Mouse (Mus musculus) thymus, adult 2 months (tissue): ENCODE measurements at regions not wholly inside any gene's neighbourhood (a gene's known extent, or its start where the extent isn't known, plus 50 kb on each side); places are given as distances from the start of the nearest gene placed in this dataset.

Experiments
- CTCF ChIP-seq: fragments of 200-500 bp; IDR thresholded peaks from 2 replicates; pipeline ENCODE4 v1.5.1; 2012; ENCODE audit warnings: mild to moderate bottlenecking, control low read depth, low read length, moderate library complexity, borderline replicate concordance; ENCODE audit not compliant: control insufficient read depth, poor library complexity, insufficient read depth; ENCODE audit errors: extremely low read depth
- POLR2A ChIP-seq: fragments of 200-500 bp; IDR thresholded peaks from 2 replicates; pipeline ENCODE4 v1.6.1; 2012; ENCODE audit warnings: mild to moderate bottlenecking, low read length, control low read depth, moderate library complexity; ENCODE audit not compliant: control insufficient read depth, poor library complexity, insufficient read depth; ENCODE audit errors: extremely low read depth

GRCm38 (mm10) chr17:64991262-64991661 is 155.4 kb upstream of the 4930583I09Rik start:
- TF ChIP-seq CTCF (no peak), POLR2A (no peak)
